In the genomic region with DNA sequence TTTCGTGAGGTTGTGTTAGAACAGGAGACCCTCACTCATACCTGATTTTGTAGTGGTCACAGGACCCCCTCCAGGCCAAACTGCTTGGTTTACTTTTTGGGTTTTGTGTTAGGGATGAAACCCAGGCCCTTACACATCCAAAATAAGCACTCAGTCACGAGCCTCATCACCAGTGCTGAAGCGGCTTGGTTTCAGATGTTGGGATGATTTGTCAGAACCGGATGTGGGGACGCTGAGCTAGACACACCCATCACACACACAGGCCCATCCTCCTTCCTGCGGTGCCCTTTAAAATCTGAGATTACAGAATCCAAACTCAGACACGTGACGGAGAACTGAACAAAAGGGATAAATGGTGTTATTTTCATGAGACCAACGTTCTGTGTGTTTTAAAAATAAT, we compare ENCODE assay signal across 12 mouse cellular contexts. TPM values are rescaled to one million over a fixed set of nuclear protein-coding genes. Genes with fewer than 3 reads are reported as not detected.
A peak's percentile ranks its signal among the peaks of the same experiment; 100 is the strongest.
DNase-seq lines count a peak whose midpoint lies in the region; ATAC-seq and TF ChIP-seq lines count a peak whose summit lies in the region.
"Had no signal": no experiment of that assay in that cellular context is flagged by ENCODE, and none has a peak within 500 bp of the region (broad histone marks: within the 10 kb centered on the region; RNA-seq: fewer than 3 reads in every experiment).

No protein-coding gene starts in this region.

- no peaks in the 10 kb centered on the region for H3K27me3 ChIP-seq in hindbrain, embryonic 13.5 days
- H3K27me3 ChIP-seq in hindbrain, postnatal 0 days (ENCODE audit: insufficient read depth, low read length) = no peaks in the 10 kb centered on the region
- no peaks in the 10 kb centered on the region for H3K27me3 ChIP-seq in limb, embryonic 13.5 days
- H3K27me3 ChIP-seq: midbrain, embryonic 15.5 days had no signal

- no peak overlapping the region; the same call in 1 of the 2 replicates for H3K9ac ChIP-seq in hindbrain, embryonic 13.5 days
- no peak overlapping the region for H3K9ac ChIP-seq in hindbrain, postnatal 0 days (replicated peaks; ENCODE audit: low read length)
- H3K9ac ChIP-seq in limb, embryonic 13.5 days = no peak overlapping the region

- no peak for TF ChIP-seq CTCF in hindbrain, postnatal 0 days (IDR thresholded peaks at IDR 0.05; ENCODE audit: low read depth)

- H3K36me3 ChIP-seq in hindbrain, embryonic 13.5 days = peaks cover 41% of the 10 kb centered on the region
- peaks cover 19% of the 10 kb centered on the region for H3K36me3 ChIP-seq in hindbrain, postnatal 0 days (ENCODE audit: insufficient read depth, low read length)
- peaks cover 44% of the 10 kb centered on the region for H3K36me3 ChIP-seq in limb, embryonic 13.5 days

- no peak for ATAC-seq in hindbrain, embryonic 13.5 days (ENCODE audit: low FRiP score)
- ATAC-seq in hindbrain, postnatal 0 days = no peak
- ATAC-seq in limb, embryonic 13.5 days (ENCODE audit: low FRiP score, low read depth) = no peak

- H3K4me2 ChIP-seq in hindbrain, embryonic 13.5 days = peak overlapping the region; percentile 89; the same call in 1 of the 2 replicates
- no peak overlapping the region for H3K4me2 ChIP-seq in hindbrain, postnatal 0 days (ENCODE audit: low read depth, low read length)
- peak overlapping the region; percentile 86 for H3K4me2 ChIP-seq in limb, embryonic 13.5 days (replicated peaks)

- peaks cover 14% of the 10 kb centered on the region for H3K4me1 ChIP-seq in hindbrain, embryonic 13.5 days (replicated peaks)
- H3K4me1 ChIP-seq in hindbrain, postnatal 0 days (ENCODE audit: insufficient read depth, low read length) = peaks cover 6% of the 10 kb centered on the region; the same call in 1 of the 2 replicates
- H3K4me1 ChIP-seq in limb, embryonic 13.5 days = peaks cover 11% of the 10 kb centered on the region

- no peak overlapping the region for H3K27ac ChIP-seq in hindbrain, embryonic 13.5 days
- no peak overlapping the region for H3K27ac ChIP-seq in hindbrain, postnatal 0 days
- no peak overlapping the region for H3K27ac ChIP-seq in limb, embryonic 13.5 days

- 0 out of 2 replicates have a peak overlapping the region, but pooled peaks have one; percentile 75 for H3K4me3 ChIP-seq in hindbrain, embryonic 13.5 days
- no peak overlapping the region for H3K4me3 ChIP-seq in hindbrain, postnatal 0 days (ENCODE audit: low read length)
- H3K4me3 ChIP-seq in limb, embryonic 13.5 days = peak overlapping the region; percentile 13; the same call in 1 of the 2 replicates

- DNase-seq in hindbrain, postnatal 0 days (ENCODE audit: low spot score) = no peak
- DNase-seq in thymus, postnatal 14 days = peak; percentile 44
- no peak for DNase-seq in thymus, postnatal 25 days
- no peak for DNase-seq in frontal cortex, postnatal 14 days (ENCODE audit: low spot score in 2 of 2)
- no peak for DNase-seq in kidney, adult 11 months
- no peak for DNase-seq in cerebellum, postnatal 10 days
- DNase-seq: cerebellum, adult 11-12 months; right cerebral cortex, adult 18-20 months had no signal

- 96% methylated on average over 9 of the region's 9 CpGs for WGBS in hindbrain, embryonic 13.5 days
- WGBS in hindbrain, postnatal 0 days = 95% methylated on average over 9 of the region's 9 CpGs
- 91% methylated on average over 9 of the region's 9 CpGs for WGBS in limb, embryonic 13.5 days

- no peaks in the 10 kb centered on the region for H3K9me3 ChIP-seq in hindbrain, embryonic 13.5 days
- no peaks in the 10 kb centered on the region for H3K9me3 ChIP-seq in hindbrain, postnatal 0 days (ENCODE audit: low read length)
- no peaks in the 10 kb centered on the region for H3K9me3 ChIP-seq in limb, embryonic 13.5 days
- H3K9me3 ChIP-seq: heart, embryonic 10.5 days; midbrain, embryonic 15.5 days had no signal

RNA-seq across cellular contexts. Expression of a gene that starts 1.4 kb away (rescaled TPM):
- 113 TPM in 2 replicates for polyA plus RNA-seq in hindbrain, embryonic 13.5 days (2015; fragmentation: Nextera tagmentation; extraction: Ambion mirVana)
- total RNA-seq in hindbrain, postnatal 0 days (2014; rRNA removed) = 84.6 and 87.8 TPM in 2 replicates
- 99.5 and 104 TPM in 2 replicates for polyA plus RNA-seq in hindbrain, postnatal 0 days (2015; fragmentation: Nextera tagmentation; extraction: Ambion mirVana)
- polyA plus RNA-seq in limb, embryonic 13.5 days (2015; fragmentation: Nextera tagmentation; extraction: Ambion mirVana) = 101 and 109 TPM in 2 replicates

RNA-seq across cellular contexts. Expression of a gene that starts 31.7 kb away (rescaled TPM):
- polyA plus RNA-seq in hindbrain, embryonic 13.5 days (2015; fragmentation: Nextera tagmentation; extraction: Ambion mirVana) = 256 and 270 TPM in 2 replicates
- 123 and 125 TPM in 2 replicates for total RNA-seq in hindbrain, postnatal 0 days (2014; rRNA removed)
- polyA plus RNA-seq in hindbrain, postnatal 0 days (2015; fragmentation: Nextera tagmentation; extraction: Ambion mirVana) = 230 and 236 TPM in 2 replicates
- polyA plus RNA-seq in limb, embryonic 13.5 days (2015; fragmentation: Nextera tagmentation; extraction: Ambion mirVana) = 252 and 263 TPM in 2 replicates

RNA-seq across cellular contexts. Expression of a gene that starts 35.1 kb away (rescaled TPM):
- 25.1 and 29.1 TPM in 2 replicates for polyA plus RNA-seq in hindbrain, embryonic 13.5 days (2015; fragmentation: Nextera tagmentation; extraction: Ambion mirVana)
- total RNA-seq in hindbrain, postnatal 0 days (2014; rRNA removed) = 12.7 and 16.0 TPM in 2 replicates
- polyA plus RNA-seq in hindbrain, postnatal 0 days (2015; fragmentation: Nextera tagmentation; extraction: Ambion mirVana) = 34.9 and 37.6 TPM in 2 replicates
- polyA plus RNA-seq in limb, embryonic 13.5 days (2015; fragmentation: Nextera tagmentation; extraction: Ambion mirVana) = 12.7 and 13.4 TPM in 2 replicates
